Mouse (Mus musculus) MN1 (cell line): Measurements from ENCODE around the gene Sema6d.

Source experiments
- DNase-seq: peaks from one replicate; pipeline ENCODE4 v3.0.0-alpha.2; 2016; ENCODE audit warnings: low spot score

Gene Sema6d

DNA sequence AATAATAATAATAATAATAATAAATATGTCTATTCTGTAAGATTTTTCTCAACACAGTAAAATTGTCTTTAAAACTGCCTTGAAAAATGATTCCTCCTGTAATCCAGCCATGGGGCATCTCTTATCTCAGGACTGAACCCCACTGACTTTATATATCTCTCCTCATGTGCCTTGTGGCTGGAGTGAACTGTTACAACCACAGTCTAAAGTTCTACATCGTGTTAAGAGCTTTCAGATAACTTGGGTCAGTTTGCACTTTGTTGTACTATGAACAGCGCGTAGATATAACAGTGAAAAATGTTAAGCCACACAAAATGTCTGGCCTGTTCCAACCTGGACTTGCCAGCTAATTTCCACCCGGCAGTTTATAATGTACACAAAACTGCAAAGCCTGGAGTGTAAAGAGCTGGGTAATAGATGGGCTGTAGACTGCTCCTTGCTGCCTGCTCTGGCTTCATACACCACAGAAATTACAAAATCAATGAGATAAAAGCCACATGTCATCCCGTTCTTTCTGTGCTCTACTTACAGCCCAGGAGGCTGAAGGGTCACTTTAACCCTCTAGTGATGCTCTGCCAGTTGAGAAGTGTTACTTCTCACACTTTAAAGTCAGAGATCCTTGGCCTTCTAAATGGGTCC lies 467.2 kb downstream of the Sema6d start:
- DNase-seq: no peak

DNA sequence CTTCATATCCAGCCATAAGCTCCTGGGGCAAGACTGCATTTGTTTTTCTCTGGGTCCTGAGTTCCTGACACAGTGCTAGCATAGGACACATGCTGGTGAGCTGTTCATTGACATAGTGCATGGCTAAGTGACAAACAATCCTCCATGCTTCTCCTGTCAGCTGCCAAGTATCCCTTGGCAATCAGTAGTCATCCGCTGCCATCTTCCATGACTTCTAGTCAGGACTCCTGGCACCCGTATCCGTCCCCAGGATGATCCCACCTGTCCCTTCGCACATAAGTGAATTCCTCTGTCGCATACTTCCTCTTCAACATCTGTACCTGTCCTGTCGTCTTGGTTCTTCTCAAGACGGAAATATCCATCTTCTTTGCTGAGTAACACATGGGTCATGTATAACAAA lies 468.3 kb downstream of the Sema6d start:
- DNase-seq: no peak

DNA sequence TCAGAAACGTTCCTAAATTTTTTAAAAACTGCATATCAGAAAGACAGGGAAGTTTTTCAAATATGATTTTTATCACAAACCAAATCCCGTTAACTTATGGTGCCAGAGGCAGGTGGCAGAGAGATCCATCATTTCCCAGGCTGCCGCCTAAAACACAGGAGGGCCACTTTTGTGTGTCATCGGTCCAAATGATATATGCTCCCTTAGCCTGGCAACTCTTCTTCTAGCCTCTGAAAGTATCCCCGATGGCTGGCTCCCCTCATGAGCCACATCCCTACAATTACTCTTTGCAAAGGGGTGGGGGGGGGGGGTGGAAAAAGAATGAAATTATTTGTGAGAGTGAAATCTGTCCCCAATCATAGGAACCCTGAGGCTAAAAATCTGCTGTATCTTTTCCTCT lies 471.9 kb downstream of the Sema6d start:
- no peak for DNase-seq

DNA sequence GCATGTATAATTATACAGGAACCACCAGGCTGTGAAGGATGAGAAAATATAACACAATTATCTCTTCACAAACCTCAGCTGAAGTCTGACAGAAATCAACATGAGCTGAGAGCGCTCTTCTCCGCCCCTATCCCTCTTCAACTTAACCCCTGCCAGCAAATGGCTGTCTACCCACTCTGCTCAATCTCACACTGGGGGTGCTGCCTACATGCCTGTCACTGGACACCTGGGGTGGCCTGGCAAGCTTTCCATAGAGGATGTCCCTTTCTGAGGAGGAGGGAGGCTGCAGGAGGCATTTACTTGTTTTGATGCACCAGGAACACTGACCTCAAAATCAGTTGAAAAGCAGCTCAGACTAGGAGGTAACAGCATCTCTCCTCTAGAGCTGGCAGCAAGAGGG lies 472.3 kb downstream of the Sema6d start:
- no peak for DNase-seq

DNA sequence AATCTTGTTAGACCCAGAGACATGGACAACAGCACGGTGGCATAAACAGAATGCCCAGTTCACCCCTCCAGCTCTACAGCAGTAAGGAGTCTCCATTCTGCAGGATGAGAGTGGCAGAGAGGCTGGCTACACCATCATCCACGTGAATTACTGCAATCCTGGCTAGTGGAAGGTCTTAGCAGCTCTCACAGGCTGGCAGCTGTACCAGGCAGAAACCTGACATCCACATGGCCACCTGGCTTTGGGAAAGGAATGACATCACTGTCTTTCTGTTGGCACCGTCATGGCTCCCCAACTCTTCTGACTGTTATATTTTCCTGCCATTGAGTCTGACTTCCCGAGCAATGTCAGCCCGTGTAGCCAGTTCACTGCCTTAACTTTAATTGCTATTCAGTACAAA lies 474.0 kb downstream of the Sema6d start:
- DNase-seq: peak; percentile 11

DNA sequence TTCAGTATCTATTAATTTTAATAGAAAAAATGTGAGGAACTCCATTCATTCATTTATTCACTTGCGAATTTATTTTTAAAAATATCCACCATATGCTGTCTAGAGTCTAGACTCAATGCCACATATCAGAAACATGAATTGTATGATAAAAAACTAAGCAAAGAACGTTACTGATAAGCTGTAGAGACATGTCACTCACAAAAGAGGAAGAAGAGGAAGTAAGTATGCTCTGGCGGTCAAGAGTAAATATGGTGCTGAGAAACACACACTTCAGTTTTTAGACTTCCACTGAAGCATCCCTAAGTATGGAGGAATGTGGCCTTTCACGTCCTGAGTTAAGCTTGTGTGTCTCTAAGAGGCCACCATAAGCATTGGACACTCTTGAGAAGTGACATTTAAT lies 484.0 kb downstream of the Sema6d start:
- no peak for DNase-seq

DNA sequence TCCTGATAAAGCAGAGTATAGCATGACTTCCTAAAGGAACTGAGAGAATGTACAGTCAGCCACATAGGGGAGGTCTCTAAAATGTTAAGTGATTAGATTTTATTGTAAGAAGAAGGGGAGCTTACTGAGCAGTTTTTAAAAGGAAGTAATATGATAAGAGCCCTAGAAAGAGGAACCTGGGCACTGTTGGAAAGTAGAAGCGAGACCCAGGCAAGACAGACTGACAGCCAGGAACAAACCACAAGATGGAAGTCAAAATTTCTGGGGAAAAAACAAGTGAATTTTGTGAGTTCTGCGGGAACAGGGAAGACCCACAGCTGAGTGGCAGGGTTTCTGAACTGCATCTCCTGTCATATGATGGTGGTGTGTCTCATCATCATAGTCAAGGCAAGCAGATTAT lies 486.3 kb downstream of the Sema6d start:
- no peak for DNase-seq

DNA sequence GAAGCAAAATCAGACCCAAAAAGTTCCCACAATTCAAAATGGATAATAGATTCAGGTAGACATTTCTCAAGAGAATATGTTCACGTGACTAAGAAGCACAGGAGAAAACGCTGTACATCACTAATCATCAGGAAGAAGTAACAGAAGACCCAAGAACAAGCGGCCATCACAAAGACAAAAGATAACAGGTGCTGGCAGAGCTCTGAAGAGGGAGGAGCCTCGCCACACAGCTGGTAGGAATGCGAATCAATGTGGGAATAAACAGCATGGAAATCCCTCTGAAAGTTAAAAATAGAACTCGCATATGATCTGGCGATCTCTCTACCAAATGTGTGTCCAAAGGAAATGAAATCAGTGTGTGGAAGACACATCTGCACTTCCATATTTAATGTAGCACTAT lies 493.8 kb downstream of the Sema6d start:
- no peak for DNase-seq

DNA sequence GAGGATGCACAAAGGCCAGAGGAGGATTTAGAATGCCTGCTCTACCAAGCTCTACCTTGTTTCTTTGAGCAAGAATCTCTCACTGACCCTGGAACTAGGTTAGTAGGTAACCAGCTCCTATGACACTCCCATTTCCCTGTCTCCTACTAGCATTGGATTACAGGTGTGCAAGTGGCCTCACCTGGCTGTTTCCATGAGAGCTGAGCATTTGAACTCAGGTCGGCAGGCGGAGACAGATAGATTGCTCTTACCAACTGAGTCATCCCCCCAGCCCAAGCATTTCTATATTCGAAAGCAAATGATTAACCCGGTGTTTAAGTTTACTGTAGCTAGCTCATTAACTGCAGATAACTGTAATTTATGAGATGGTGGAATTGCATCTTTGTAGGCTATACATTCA lies 503.0 kb downstream of the Sema6d start:
- DNase-seq: no peak

DNA sequence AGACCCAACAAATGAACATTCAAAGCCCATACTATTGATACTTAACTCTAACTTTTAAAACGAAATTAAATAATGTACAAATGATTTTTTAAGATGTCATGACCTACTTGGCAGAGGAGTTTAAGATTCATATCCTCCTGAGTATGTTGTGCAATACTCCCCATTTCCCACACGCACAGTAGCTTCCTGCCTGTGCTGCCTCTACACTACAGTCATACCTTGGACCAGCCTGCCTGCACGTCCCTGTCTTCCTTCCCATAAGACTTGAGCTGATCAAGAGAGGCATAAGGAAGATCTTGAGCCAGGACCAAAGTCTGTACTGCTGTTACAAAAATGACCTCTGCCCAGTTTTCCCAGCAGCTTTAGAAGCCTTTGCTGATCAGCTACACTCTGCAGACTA lies 509.2 kb downstream of the Sema6d start:
- DNase-seq: no peak

DNA sequence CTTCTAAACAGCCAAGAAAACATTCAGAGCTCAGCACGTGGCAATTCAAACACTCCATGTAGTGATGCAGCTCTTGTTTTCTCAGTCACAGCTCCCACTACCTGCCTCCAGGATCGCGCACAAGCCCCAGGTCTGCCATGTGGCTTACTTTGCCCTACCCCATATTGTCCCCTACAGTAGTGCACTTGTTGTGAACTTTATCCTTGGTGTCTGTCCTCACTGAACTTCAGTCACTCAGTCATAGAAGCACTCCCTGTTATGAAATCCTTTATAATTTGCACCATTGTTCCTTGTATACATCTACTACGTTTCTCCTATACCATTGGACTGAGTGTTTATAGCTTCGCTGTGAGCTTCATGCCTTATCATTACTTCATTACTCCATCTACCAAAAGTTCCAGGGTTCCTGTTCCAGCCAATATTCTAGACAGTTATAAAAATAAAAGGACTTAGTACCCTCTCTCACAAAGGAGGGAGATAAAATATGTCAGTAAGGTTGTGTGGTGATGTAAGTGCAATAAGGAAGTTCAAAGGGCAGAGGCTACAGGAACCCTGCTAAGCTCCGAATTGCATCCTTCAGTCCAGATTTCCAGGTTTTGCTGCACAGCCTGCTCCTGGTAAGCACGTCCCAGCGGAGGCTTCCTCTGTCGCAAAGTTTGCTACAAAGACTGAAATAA lies 512.1 kb downstream of the Sema6d start:
- no peak for DNase-seq

DNA sequence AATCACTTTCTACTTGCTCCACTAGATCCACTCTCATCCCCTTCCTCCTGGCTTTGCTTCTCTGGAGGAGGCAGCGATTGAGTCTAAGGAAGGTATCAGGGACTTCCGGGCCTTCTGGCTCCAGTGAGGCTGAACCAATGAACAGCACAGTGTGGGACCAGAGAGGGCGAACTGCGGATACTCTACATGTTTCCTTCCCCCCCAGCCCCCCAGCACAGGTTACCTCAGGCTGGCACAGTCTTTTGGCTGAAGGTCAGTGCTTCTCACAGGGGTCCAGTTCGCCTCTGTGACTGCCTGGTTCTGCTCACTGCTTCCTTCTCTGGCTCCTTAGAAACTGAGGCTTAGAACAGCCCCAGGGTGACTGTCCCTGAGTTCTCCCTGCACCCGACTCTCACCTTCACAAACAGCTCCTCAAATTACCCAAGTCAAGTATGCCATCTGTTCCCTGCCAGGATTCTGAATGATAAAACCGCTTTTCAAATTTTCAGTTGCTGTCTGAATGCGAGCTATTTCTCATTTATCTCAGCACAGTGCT lies 512.7 kb downstream of the Sema6d start:
- no peak for DNase-seq

DNA sequence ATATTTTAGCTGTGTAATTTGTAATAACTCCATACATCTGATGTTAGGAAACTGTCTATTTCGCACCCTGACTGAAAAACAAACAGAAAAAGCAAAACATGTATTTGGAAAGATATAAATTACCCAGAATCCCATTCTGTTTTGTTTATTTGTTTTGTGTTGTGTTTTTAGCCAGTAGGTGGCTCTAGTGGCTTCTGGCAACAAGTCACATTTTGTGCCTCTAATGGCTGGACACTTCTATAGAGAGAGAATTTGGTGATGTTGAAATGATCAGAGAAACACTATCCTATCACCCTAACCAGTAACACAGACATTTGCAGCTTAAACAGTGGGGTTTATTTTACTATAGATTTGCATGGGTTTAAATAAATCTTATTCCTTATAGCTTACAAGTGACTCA lies 515.6 kb downstream of the Sema6d start:
- DNase-seq: no peak

DNA sequence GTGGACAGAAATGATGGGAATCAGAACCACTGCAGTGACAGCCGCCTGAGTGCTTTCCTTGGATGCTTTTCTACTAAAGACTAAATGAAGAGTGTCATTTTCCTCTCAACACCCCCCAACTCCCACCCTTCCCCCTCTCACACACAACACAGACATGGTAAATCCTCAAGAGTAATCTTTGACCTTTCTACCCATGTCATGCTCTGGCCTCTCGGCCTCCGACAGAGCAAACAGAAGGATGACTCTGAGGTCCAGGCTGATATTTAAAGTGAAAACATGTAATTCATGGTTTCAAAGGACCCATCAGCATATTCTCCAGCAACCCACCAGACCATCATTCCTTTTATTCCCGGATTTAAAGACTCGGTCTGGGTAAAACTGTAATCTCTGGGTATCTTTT lies 518.2 kb downstream of the Sema6d start:
- DNase-seq: no peak

DNA sequence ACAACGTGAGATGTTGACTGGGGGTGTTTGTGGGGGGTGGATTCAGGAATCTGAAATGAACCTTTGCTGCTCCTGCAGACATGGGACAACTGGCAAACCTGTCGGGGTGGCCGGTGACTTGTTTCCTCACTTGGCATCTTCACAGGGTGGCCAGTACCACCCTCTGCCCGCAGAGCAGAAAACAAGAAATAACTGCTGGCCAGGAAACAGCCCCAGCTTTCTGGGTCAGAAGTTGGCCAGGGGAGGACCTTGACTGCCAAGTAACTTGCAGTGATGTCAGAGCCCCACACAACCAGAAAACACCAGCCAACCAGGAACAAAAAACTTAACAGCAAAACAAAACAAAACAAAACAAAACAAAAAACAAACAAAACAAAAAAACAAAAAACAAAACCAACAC lies 518.8 kb downstream of the Sema6d start:
- no peak for DNase-seq

DNA sequence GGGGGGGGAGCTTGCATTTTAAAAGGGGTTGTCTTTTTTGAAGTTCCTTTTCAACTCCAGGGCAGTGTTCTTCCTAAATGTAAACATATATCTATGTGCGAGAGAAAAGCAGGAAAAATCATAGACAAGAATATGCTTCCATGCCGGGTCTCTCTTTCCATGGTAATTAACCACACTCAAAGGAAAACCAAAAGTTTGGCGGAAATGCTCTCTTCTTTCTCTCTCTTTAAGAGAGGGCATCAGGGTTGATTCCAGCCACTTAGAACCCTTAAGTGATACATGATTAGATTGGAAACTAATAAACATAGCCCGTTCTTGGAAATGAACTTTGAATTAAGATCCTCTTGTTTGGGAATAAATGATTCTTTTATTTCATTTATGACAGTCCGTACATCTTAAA lies 519.2 kb downstream of the Sema6d start:
- peak; percentile 19 for DNase-seq

DNA sequence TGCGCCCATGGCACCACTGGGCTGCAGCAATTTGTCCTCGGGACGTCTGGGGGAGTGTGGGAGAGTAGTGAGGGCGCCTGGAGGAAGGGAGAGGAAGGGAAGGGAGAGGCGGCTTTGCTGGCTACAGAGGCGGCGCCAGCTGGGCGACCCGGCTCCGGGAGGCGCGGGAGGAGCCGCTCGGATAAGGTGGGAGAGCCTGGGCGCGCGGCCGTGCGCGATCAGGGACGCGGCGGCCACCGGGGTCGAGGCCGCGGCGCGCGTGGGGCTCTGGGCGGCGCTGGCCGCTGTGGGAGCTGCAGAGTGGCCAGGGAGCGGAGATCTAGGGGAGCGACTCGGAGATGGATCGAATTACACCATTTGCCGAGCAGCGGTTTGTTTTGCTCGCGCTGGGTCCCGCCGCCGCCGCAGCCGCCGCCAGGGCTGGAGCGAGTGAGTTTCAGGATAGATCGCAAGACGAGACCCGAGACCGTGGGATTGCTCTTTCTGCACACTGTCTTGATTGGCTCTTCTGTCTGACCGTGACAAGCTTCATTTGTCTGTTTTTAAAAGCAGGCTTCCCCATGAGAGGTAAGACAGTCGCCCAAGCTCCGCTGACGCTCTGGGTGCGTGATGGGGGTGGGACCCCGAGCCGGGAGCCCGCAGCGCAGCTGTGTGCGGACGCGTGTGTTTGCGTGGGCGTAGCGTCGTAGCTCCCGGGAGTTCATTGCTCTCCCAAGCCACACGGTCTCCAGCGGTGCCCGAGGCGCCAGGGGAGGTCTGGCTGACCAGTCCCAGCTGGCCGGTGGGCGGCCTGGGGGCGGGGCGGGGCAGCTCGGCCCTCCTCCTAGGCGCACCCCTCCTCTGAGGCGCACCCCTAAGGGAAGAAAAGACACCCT lies 520.2 kb downstream of the Sema6d start:
- peak; percentile 83 for DNase-seq

DNA sequence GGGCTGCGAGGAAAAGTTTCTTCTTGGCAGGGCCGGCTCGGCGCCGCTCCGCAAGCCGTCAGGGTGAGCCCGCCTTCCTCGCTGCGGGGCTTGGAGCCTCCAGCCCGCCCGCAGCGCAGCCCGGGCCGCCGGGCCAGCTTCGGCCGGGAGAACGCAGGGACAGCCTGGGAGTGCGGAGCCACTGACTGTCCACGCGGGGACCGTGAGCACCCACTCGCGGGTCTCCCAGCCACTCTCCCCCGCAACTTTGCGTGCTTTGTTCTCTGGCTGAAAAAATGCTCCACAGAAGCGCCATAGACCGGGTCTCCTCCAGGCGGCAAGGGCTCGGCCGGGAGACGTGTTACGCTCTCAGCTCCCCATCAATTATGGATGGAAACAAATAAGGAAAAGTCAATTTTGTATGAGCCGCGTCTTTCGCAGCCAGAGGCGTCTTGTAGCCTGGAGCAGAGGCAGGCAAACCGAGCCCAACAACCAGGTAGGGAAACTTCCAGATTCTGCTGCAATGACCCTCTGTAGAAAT lies 520.9 kb downstream of the Sema6d start:
- peak; percentile 51 for DNase-seq

DNA sequence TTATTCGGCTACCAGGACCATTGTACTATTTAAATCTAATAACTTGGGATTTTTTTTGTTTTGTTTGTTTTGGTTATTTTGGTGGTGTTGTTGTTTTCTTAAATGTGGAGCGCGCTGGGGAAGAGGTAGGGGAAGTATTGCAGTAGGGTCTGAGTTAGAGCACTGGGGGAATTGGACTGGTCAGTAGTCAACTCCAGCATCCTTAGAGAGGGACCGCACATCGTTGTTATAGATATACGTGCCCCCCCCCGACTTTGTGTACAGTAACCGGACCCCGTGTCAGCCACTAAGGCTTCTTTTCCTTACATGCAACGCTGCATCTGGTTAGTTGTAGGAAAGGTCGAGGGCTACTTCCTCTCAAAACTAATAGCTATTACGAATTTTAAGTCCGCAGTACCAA lies 521.5 kb downstream of the Sema6d start:
- no peak for DNase-seq

DNA sequence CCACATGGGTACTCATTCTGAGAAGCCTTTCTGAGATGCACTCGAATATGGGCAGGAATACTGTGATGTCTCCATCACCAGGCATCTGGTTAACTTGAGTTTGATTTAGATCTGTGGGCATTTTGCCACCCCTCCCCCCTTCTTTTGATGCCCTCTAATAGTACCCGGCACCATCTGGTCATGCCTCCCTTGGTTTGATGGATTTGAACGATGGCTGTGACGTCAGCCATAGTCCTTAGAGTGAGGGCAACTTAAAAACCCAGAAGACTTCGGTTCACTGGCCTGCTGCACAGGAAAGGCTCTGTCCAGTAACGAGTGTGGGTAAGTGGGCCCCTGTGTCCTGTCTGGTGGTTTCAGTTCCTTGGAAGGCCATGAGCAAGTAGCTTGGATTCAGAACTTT lies 522.5 kb downstream of the Sema6d start:
- peak; percentile 75 for DNase-seq

DNA sequence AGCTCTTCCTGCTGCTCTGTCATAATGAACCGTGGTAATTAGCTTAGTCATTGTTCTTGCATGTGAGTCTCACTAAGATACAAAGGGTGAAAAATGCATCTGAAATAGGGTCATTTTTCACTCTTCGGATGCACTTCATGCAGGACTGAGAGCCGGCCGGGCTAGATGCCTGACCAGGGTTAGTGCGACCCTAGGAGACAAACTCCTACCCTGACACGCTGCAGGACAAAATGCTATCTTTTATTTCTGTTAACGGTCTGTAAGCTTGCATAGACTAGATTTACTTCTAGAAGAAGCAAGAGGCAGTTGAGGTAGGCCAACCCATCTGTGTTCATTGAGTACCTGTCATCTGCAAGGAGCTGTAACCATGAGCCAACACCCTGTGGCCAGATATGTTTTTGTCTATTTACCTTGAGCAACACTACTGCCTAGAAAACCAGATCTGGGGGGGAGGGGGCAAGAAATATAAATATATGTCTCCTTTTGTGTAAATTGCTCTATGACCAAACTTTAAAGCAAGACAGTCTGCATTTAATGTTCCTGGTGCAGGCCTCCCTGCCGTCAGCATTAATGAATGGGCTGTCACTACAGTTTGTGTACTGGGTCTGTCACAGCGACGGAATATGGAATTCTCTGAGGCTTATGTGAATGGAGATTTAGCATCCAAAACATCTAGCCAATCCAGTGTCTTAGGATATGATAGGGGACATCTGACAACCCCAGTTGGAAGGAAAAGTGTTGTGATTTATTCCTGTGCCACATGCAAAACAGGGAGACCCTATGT lies 523.1 kb downstream of the Sema6d start:
- DNase-seq: no peak

DNA sequence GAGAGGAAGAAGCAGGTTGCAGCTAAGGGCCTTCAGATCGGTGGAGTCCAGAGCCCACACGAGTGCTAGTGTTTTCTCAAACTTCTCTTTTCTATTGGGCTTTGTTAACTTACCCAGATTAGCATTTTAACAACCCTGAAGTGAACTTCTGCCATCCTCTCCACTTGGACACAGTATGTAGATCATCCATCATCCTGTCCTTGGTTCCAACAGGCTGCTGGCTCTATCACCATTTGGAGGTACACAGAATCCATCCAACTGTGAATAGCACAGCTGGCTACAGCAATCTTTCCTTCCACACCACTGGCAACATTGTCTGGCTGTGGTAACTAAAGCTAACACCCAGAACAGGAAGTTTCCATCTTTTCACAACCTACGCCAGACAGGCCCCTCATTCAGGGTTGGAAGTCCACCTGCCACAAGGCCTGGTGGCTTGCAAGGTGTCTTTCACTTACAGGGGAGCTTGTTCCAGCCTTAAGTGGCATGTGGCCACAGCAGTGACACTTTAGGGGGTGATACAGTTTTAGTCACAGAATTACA lies 524.0 kb downstream of the Sema6d start:
- DNase-seq: no peak
